Mouse (Mus musculus) liver, postnatal 0 days (tissue): ENCODE data around the gene Syndig1.

Source experiments
- CTCF ChIP-seq: sonication (generic); IDR thresholded peaks from 2 replicates; pipeline ENCODE4 v1.5.1; 2016; ENCODE audit warnings: antibody characterized with exemption, low read depth
- EP300 ChIP-seq: IDR thresholded peaks from 2 replicates; pipeline ENCODE4 v1.6.1; 2016; ENCODE audit warnings: antibody characterized with exemption, low read depth, mild to moderate bottlenecking

GRCm38 (mm10) chr2:149982466-149982865 is 153.5 kb downstream of the Syndig1 start:
- TF ChIP-seq CTCF = no peak
- TF ChIP-seq EP300 = no peak
